Mouse (Mus musculus) myocyte (in vitro differentiated cells): ENCODE results near the gene Chst15. TPM values are rescaled to one million over a fixed set of nuclear protein-coding genes. Genes with fewer than 3 reads are reported as not detected.

Experiments
- H3K27me3 ChIP-seq: one replicate; pipeline ENCODE4 v1.6.1; 2011; ENCODE audit not compliant: control insufficient read depth, insufficient read depth, insufficient read length
- H3K36me3 ChIP-seq: one replicate; pipeline ENCODE4 v1.6.1; 2011; ENCODE audit not compliant: control insufficient read depth, insufficient read depth
- H3K4me2 ChIP-seq: one replicate; pipeline ENCODE4 v1.6.1; 2011; ENCODE audit warnings: low read depth, control low read depth
- H3K4me3 ChIP-seq: one replicate; pipeline ENCODE4 v1.5.1; 2011; ENCODE audit warnings: mild to moderate bottlenecking, control low read depth, moderate library complexity
- H3K79me2 ChIP-seq: one replicate; pipeline ENCODE4 v1.6.1; 2011; ENCODE audit not compliant: control insufficient read depth, insufficient read depth
- H3ac ChIP-seq: one replicate; pipeline ENCODE4 v1.6.1; 2011; ENCODE audit not compliant: control insufficient read depth, insufficient read length
- E2F4 ChIP-seq: IDR thresholded peaks from one replicate; pipeline ENCODE4 v1.6.1; 2011; ENCODE audit warnings: mild to moderate bottlenecking, control low read depth, moderate library complexity; ENCODE audit not compliant: insufficient read depth
- SRF ChIP-seq: IDR thresholded peaks from one replicate; pipeline ENCODE4 v1.6.1; 2011; ENCODE audit warnings: low read depth; ENCODE audit not compliant: control insufficient read depth, insufficient read length
- USF1 ChIP-seq: IDR thresholded peaks from one replicate; pipeline ENCODE4 v1.6.1; 2011; ENCODE audit warnings: low read depth, mild to moderate bottlenecking, control low read depth, moderate library complexity
- polyA plus RNA-seq: library from polyadenylated mRNA; unstranded; fragments of >200 nt; fragmentation: generic; extraction: Trizol; gene quantifications from one replicate; pipeline ENCODE4 v1.2.1, GENCODE M21; 2012; ENCODE audit warnings: missing spikeins

Chst15 gene
- polyA plus RNA-seq, 1 experiment = 13.4 TPM

DNA sequence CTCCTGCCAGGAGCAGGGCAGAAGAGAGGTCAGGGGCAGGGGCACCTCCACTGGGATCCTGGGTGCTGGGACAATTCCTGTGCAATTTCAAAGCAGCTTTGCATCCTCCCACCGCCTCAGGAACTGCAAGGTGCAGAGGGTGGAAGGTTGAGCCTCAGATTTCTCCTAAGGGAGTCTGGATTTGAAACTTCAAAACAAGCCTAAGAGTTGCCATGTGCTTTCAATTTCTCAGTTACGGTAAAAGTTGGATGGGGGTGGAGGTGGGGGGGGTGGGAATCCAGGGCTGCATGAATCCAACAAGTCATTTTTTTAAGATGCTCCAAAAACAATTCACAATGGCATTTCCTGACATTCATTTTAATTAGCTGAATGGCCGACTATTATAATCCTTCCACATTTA is 129.6 kb downstream of the Chst15 start:
- Histone ChIP-seq H3K4me3 (no peak overlapping the region), H3K4me2 (no peak overlapping the region), H3ac (no peak overlapping the region), H3K79me2 (no peaks in the 10 kb centered on the region), H3K36me3 (no peaks in the 10 kb centered on the region), H3K27me3 (peaks cover 31% of the 10 kb centered on the region)
- no peak for TF ChIP-seq E2F4
- no peak for TF ChIP-seq USF1
- no peak for TF ChIP-seq SRF

Other genes with a start within 250 kb of the Chst15 start
- not detected for gene Cpxm2, start 162.5 kb downstream of the Chst15 start, polyA plus RNA-seq